Mouse (Mus musculus) MEL (cell line): Measurements from ENCODE around the gene Trpv3. TPM values are rescaled to one million over a fixed set of nuclear protein-coding genes. Genes with fewer than 3 reads are reported as not detected.
"Not testable (repeated sequence)": the region's sequence is repeated elsewhere in the genome, so short reads cannot be mapped to it uniquely, and the experiment has no call there.

Experiments
- DNase-seq: peaks from one replicate; pipeline ENCODE4 v3.0.0; 2011; ENCODE audit warnings: low read depth, low spot score
- H3K27ac ChIP-seq: 2 replicates; pipeline ENCODE4 v1.5.1; 2012; ENCODE audit warnings: low read depth, mild to moderate bottlenecking, control low read depth, low read length, moderate library complexity; ENCODE audit not compliant: control insufficient read depth
- H3K27me3 ChIP-seq, 2 experiments: fragments of 150-350 bp in 1 of 2; sonication (generic) in 1 of 2; 2 replicates each; pipeline ENCODE4 v1.6.1; 2012; ENCODE audit warnings: low read length in 2 of 2, mild to moderate bottlenecking in 2 of 2, improper control_type of control experiment in 1 of 2, moderate library complexity in 1 of 2; ENCODE audit not compliant: insufficient read depth in 2 of 2, control insufficient read depth in 1 of 2
- H3K36me3 ChIP-seq, 2 experiments: 2 replicates each; pipeline ENCODE4 v1.6.1; 2012 to 2014; ENCODE audit warnings: low read length in 2 of 2, improper control_type of control experiment in 1 of 2, inconsistent platforms in 1 of 2, mild to moderate bottlenecking in 1 of 2; ENCODE audit not compliant: insufficient read depth in 2 of 2, control insufficient read depth in 1 of 2
- H3K4me1 ChIP-seq, 2 experiments: fragments of 150-350 bp in 1 of 2; sonication (generic) in 1 of 2; 2 replicates each; pipeline ENCODE4 v1.6.1; 2012; ENCODE audit warnings: low read length in 2 of 2, improper control_type of control experiment in 1 of 2, mild to moderate bottlenecking in 1 of 2; ENCODE audit not compliant: insufficient read depth in 2 of 2, control insufficient read depth in 1 of 2
- H3K4me3 ChIP-seq, 2 experiments: fragments of 150-350 bp in 1 of 2; sonication (generic) in 1 of 2; 2 replicates each; pipeline ENCODE4 v1.5.1; 2012; ENCODE audit warnings: low read depth in 2 of 2, low read length in 2 of 2, mild to moderate bottlenecking in 2 of 2, moderate library complexity in 2 of 2, control low read depth in 1 of 2, improper control_type of control experiment in 1 of 2; ENCODE audit not compliant: control insufficient read depth in 1 of 2, insufficient read depth in 1 of 2
- H3K79me2 ChIP-seq: 2 replicates; pipeline ENCODE4 v1.6.1; 2012; ENCODE audit warnings: mild to moderate bottlenecking, low read length, moderate library complexity; ENCODE audit not compliant: control insufficient read depth, poor library complexity, insufficient read depth
- H3K9ac ChIP-seq: 2 replicates; pipeline ENCODE4 v1.6.1; 2012; ENCODE audit warnings: low read depth, mild to moderate bottlenecking, control low read depth, low read length, moderate library complexity; ENCODE audit not compliant: control insufficient read depth, poor library complexity, severe bottlenecking
- H3K9me3 ChIP-seq: fragments of 150-350 bp; sonication (generic); replicated peaks from 2 replicates; pipeline ENCODE4 v1.6.1; 2012; ENCODE audit warnings: mild to moderate bottlenecking, low read length, improper control_type of control experiment, moderate library complexity; ENCODE audit not compliant: insufficient read depth
- BHLHE40 ChIP-seq: IDR thresholded peaks from 2 replicates; pipeline ENCODE4 v1.6.1; 2012; ENCODE audit warnings: low read depth, mild to moderate bottlenecking, inconsistent platforms, low read length, improper control_type of control experiment, borderline replicate concordance
- CHD2 ChIP-seq: IDR thresholded peaks from 2 replicates; pipeline ENCODE4 v1.6.1; 2011; ENCODE audit warnings: low read length, improper control_type of control experiment
- EP300 ChIP-seq, 2 experiments: IDR thresholded peaks; 2 replicates each; pipeline ENCODE4 v1.6.1; 2011; ENCODE audit warnings: improper control_type of control experiment in 2 of 2, low read length in 2 of 2, low read depth in 1 of 2, mild to moderate bottlenecking in 1 of 2
- ETS1 ChIP-seq: IDR thresholded peaks from 2 replicates; pipeline ENCODE4 v1.6.1; 2012; ENCODE audit warnings: low read depth, mild to moderate bottlenecking, inconsistent platforms, low read length, improper control_type of control experiment, moderate library complexity
- GABPA ChIP-seq: IDR thresholded peaks from 2 replicates; pipeline ENCODE4 v1.6.1; 2012; ENCODE audit warnings: low read depth, mild to moderate bottlenecking, inconsistent platforms, low read length, improper control_type of control experiment, moderate library complexity
- GATA1 ChIP-seq: IDR thresholded peaks from 2 replicates; pipeline ENCODE4 v1.6.1; 2011; ENCODE audit warnings: low read depth, low read length, improper control_type of control experiment
- JUND ChIP-seq: IDR thresholded peaks from 2 replicates; pipeline ENCODE4 v1.6.1; 2011; ENCODE audit warnings: low read depth, mild to moderate bottlenecking, improper control_type of control experiment, low read length
- MAFK ChIP-seq: IDR thresholded peaks from 2 replicates; pipeline ENCODE4 v1.6.1; 2011; ENCODE audit warnings: low read depth, mild to moderate bottlenecking, low read length, improper control_type of control experiment, borderline replicate concordance
- MAX ChIP-seq: IDR thresholded peaks from 2 replicates; pipeline ENCODE4 v1.6.1; 2011; ENCODE audit warnings: low read length, improper control_type of control experiment
- MXI1 ChIP-seq: IDR thresholded peaks from 2 replicates; pipeline ENCODE4 v1.6.1; 2011; ENCODE audit warnings: mild to moderate bottlenecking, low read depth, low read length, improper control_type of control experiment
- NELFE ChIP-seq: IDR thresholded peaks from 2 replicates; pipeline ENCODE4 v1.6.1; 2011; ENCODE audit warnings: low read depth, low read length, improper control_type of control experiment
- NRF1 ChIP-seq: IDR thresholded peaks from 2 replicates; pipeline ENCODE4 v1.6.1; 2014; ENCODE audit warnings: low read depth, mild to moderate bottlenecking, inconsistent platforms, low read length, improper control_type of control experiment, moderate library complexity; ENCODE audit not compliant: poor library complexity, insufficient read depth, severe bottlenecking
- POLR2A ChIP-seq, 2 experiments: IDR thresholded peaks; 2 replicates each; pipeline ENCODE4 v1.6.1; 2011 to 2012; ENCODE audit warnings: low read length in 2 of 2, mild to moderate bottlenecking in 2 of 2, control low read depth in 1 of 2, improper control_type of control experiment in 1 of 2, low read depth in 1 of 2, moderate library complexity in 1 of 2; ENCODE audit not compliant: control insufficient read depth in 1 of 2, insufficient read depth in 1 of 2, poor library complexity in 1 of 2
- POLR2AphosphoS2 ChIP-seq: IDR thresholded peaks from 2 replicates; pipeline ENCODE4 v1.6.1; 2011; ENCODE audit warnings: low read length, improper control_type of control experiment
- TAL1 ChIP-seq: IDR thresholded peaks from 2 replicates; pipeline ENCODE4 v1.6.1; 2012; ENCODE audit warnings: mild to moderate bottlenecking, inconsistent platforms, low read length, moderate library complexity, mixed read lengths
- TBP ChIP-seq: IDR thresholded peaks from 2 replicates; pipeline ENCODE4 v1.8.0; 2011; ENCODE audit warnings: low read depth, low read length, improper control_type of control experiment
- TCF12 ChIP-seq: IDR thresholded peaks from 2 replicates; pipeline ENCODE4 v1.6.1; 2014; ENCODE audit warnings: low read depth, mild to moderate bottlenecking, inconsistent platforms, low read length, improper control_type of control experiment, moderate library complexity
- ZKSCAN1 ChIP-seq: IDR thresholded peaks from 2 replicates; pipeline ENCODE4 v1.6.1; 2012; ENCODE audit warnings: low read depth, mild to moderate bottlenecking, inconsistent platforms, low read length, improper control_type of control experiment, moderate library complexity
- ZMIZ1 ChIP-seq: IDR thresholded peaks from 2 replicates; pipeline ENCODE4 v1.6.1; 2012; ENCODE audit warnings: low read depth, mild to moderate bottlenecking, inconsistent platforms, low read length, improper control_type of control experiment, moderate library complexity
- polyA plus RNA-seq, 2 experiments: library from polyadenylated mRNA; stranded (reverse) in 1 of 2; unstranded in 1 of 2; fragments of >175 nt in 1 of 2; fragments of >200 nt in 1 of 2; gene quantifications; 2 replicates each; pipeline versions ENCODE4 v1.2.1 to v1.2.4; 2012; ENCODE audit warnings: low replicate concordance in 2 of 2, low read depth in 1 of 2; ENCODE audit not compliant: insufficient read length in 2 of 2, insufficient read depth in 1 of 2, missing spikeins in 1 of 2
- total RNA-seq: library from RNA; depleted of rRNA; stranded (reverse); fragments of 300-350 nt; gene quantifications from 2 replicates; pipeline ENCODE4 v1.2.3, GENCODE M21; 2012

Trpv3 gene
- total and polyA plus RNA-seq, 3 experiments, result not detected

- not testable (repeated sequence) for H3K36me3 ChIP-seq, H3K79me2 ChIP-seq, H3K9ac ChIP-seq, H3K4me1 ChIP-seq, H3K27me3 ChIP-seq, H3K4me3 ChIP-seq, H3K9me3 ChIP-seq
- peak; percentile 82 for DNase-seq
- TF ChIP-seq GATA1 (peak; percentile 79), ETS1 (0 out of 2 replicates have a peak, but pooled peaks have one; percentile 8), MAX (peak; percentile 54; the same call in 1 of the 2 replicates), EP300 (IDR thresholded peaks at IDR 0.05; ENCODE audit: low read depth in 1 of 2, low read length in 2 of 2) (peak in 1 of 2 experiments; percentile 62; a peak in 2 of 4 replicates)
- peak overlapping the region; percentile 21; the same call in 1 of the 2 replicates for H3K27ac ChIP-seq
Observed at GRCm38 (mm10) chr11:73321064-73321463, 53.9 kb downstream of the Trpv3 start.

GRCm38 (mm10) chr11:73323906-73324830 is 57.0 kb downstream of the Trpv3 start:
- TF ChIP-seq MXI1, result peak; percentile 54; the same call in 1 of the 2 replicates
- no peak for TF ChIP-seq CHD2
- peak in 1 of 2 experiments; percentile 46; a peak in 1 of 4 replicates for TF ChIP-seq POLR2A (IDR thresholded peaks at IDR 0.05; ENCODE audit: control insufficient read depth in 1 of 2, insufficient read depth in 1 of 2, low read depth in 1 of 2, low read length in 2 of 2, poor library complexity in 1 of 2)
- no peak for TF ChIP-seq ZKSCAN1
- TF ChIP-seq NELFE, result 0 out of 2 replicates have a peak, but pooled peaks have one; percentile 18
- no peak for TF ChIP-seq NRF1
- TF ChIP-seq ZMIZ1, result no peak
- peak in 1 of 2 experiments; percentile 21; a peak in 1 of 4 replicates for TF ChIP-seq EP300 (IDR thresholded peaks at IDR 0.05; ENCODE audit: low read depth in 1 of 2, low read length in 2 of 2)
- TF ChIP-seq ETS1, result 0 out of 2 replicates have a peak, but pooled peaks have one; percentile 13
- TF ChIP-seq BHLHE40, result no peak
- no peak for TF ChIP-seq POLR2AphosphoS2
- TF ChIP-seq TAL1, result no peak
- TF ChIP-seq JUND, result no peak
- TF ChIP-seq TCF12, result no peak
- peak; percentile 73; the same call in 1 of the 2 replicates for TF ChIP-seq TBP
- TF ChIP-seq MAX, result peak; percentile 62; the same call in 1 of the 2 replicates
- no peak for TF ChIP-seq MAFK
- no peak for TF ChIP-seq GABPA
- Histone ChIP-seq H3K36me3 (no peaks in the 10 kb centered on the region; a peak in 1 of 4 replicates), H3K27me3 (no peaks in the 10 kb centered on the region), H3K79me2 (no peaks in the 10 kb centered on the region), H3K4me1 (peaks cover 0 to 9% of the 10 kb centered on the region in 2 experiments; a peak in 1 of 4 replicates), H3K9ac (peak overlapping the region; percentile 64), H3K9me3 (no peaks in the 10 kb centered on the region), H3K4me3 (peak overlapping the region; percentile 75 to 76), H3K27ac (peak overlapping the region; percentile 23; the same call in 1 of the 2 replicates)
- peak; percentile 68 for DNase-seq
